Mouse (Mus musculus): ENCODE measurements around the gene Micu1. TPM values are rescaled to one million over a fixed set of nuclear protein-coding genes. Genes with fewer than 3 reads are reported as not detected.
A peak's percentile ranks its signal among the peaks of the same experiment; 100 is the strongest.

Micu1 gene
- polyA plus RNA-seq, 1 experiment: 74.1 TPM

DNA sequence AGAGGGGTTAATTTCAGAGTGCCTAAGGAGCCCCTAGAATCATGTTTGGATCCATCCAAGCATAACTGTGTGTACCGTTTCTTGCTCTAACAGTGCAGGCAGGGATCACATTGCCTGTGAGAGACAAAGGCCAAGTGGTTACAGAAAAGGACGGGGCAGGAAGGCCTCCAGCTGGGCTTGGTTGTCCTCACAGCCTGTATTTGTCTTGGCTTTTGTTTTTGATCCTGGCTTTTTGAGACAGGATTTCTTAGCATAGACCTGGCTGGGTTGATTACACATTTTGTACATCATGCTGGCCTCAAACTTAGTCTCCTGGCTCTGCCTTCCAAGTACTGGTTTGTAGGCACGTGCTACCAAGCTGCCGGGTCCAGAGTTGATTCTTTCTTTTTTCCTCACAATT is 93.6 kb downstream of the Micu1 start:
- TF ChIP-seq POLR2A (IDR thresholded peaks at IDR 0.05; ENCODE audit: low read depth, low read length): no peak
- no peak for TF ChIP-seq CTCF (IDR thresholded peaks at IDR 0.05; ENCODE audit: borderline replicate concordance, insufficient read depth, low read length)
- peaks cover 11% of the 10 kb centered on the region for H3K4me1 ChIP-seq (ENCODE audit: control insufficient read depth, insufficient read depth, low read length)
- H3K27ac ChIP-seq (ENCODE audit: insufficient read depth, low read length): no peak overlapping the region
- no peak overlapping the region for H3K4me3 ChIP-seq (ENCODE audit: insufficient read depth, low read length)

GRCm38 (mm10) chr10:59798371-59798770 is 96.1 kb downstream of the Micu1 start:
- H3K4me1 ChIP-seq (ENCODE audit: control insufficient read depth, insufficient read depth, low read length): peaks cover 11% of the 10 kb centered on the region
- H3K4me3 ChIP-seq (ENCODE audit: insufficient read depth, low read length): no peak overlapping the region
- H3K27ac ChIP-seq (ENCODE audit: insufficient read depth, low read length): no peak overlapping the region
- no peak for TF ChIP-seq CTCF (IDR thresholded peaks at IDR 0.05; ENCODE audit: borderline replicate concordance, insufficient read depth, low read length)
- no peak for TF ChIP-seq POLR2A (IDR thresholded peaks at IDR 0.05; ENCODE audit: low read depth, low read length)

GRCm38 (mm10) chr10:59799303-59800044 is 97.2 kb downstream of the Micu1 start:
- Histone ChIP-seq H3K4me1 (ENCODE audit: control insufficient read depth, insufficient read depth, low read length) (peaks cover 11% of the 10 kb centered on the region), H3K4me3 (ENCODE audit: insufficient read depth, low read length) (no peak overlapping the region), H3K27ac (ENCODE audit: insufficient read depth, low read length) (peak overlapping the region; percentile 48; the same call in 1 of the 2 replicates)
- no peak for TF ChIP-seq CTCF (IDR thresholded peaks at IDR 0.05; ENCODE audit: borderline replicate concordance, insufficient read depth, low read length)
- TF ChIP-seq POLR2A (IDR thresholded peaks at IDR 0.05; ENCODE audit: low read depth, low read length): no peak

GRCm38 (mm10) chr10:59800159-59800558 is 97.9 kb downstream of the Micu1 start:
- no peak overlapping the region for H3K27ac ChIP-seq (ENCODE audit: insufficient read depth, low read length)
- TF ChIP-seq CTCF (IDR thresholded peaks at IDR 0.05; ENCODE audit: borderline replicate concordance, insufficient read depth, low read length): no peak
- TF ChIP-seq POLR2A (IDR thresholded peaks at IDR 0.05; ENCODE audit: low read depth, low read length): no peak
- no peak overlapping the region for H3K4me3 ChIP-seq (ENCODE audit: insufficient read depth, low read length)
- peaks cover 11% of the 10 kb centered on the region for H3K4me1 ChIP-seq (ENCODE audit: control insufficient read depth, insufficient read depth, low read length)

GRCm38 (mm10) chr10:59800826-59801501 is 98.7 kb downstream of the Micu1 start:
- H3K4me1 ChIP-seq (ENCODE audit: control insufficient read depth, insufficient read depth, low read length): peaks cover 11% of the 10 kb centered on the region
- no peak overlapping the region for H3K27ac ChIP-seq (ENCODE audit: insufficient read depth, low read length)

DNA sequence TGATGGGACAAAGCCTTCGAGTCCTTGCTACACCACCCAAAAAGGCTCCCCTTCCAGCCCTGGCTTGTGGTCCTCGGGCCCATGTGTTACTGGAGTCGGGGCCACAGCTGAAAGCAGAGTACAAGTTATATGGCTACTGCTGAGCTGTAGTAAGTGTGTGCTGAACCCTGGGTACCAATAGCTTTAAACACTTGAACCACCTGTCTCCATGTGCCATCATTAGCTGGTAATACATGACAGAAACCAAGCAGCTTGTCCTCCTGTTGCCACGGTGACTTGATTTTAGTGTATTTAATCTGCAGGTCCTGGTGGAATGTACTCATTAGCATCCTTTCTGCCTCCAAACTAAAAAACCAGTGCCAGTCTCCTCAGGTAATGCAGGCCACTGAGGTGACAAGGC is 106.4 kb downstream of the Micu1 start:
- no peak for TF ChIP-seq CTCF (IDR thresholded peaks at IDR 0.05; ENCODE audit: borderline replicate concordance, insufficient read depth, low read length)
- TF ChIP-seq POLR2A (IDR thresholded peaks at IDR 0.05; ENCODE audit: low read depth, low read length): no peak

More at GRCm38 (mm10) chr10:59800826-59801501, 98.7 kb downstream of the Micu1 start:
- no peak overlapping the region for H3K4me3 ChIP-seq (ENCODE audit: insufficient read depth, low read length)
- TF ChIP-seq CTCF (IDR thresholded peaks at IDR 0.05; ENCODE audit: borderline replicate concordance, insufficient read depth, low read length): no peak
- no peak for TF ChIP-seq POLR2A (IDR thresholded peaks at IDR 0.05; ENCODE audit: low read depth, low read length)

GRCm38 (mm10) chr10:59809991-59810574 is 107.8 kb downstream of the Micu1 start:
- no peak overlapping the region for H3K4me3 ChIP-seq (ENCODE audit: insufficient read depth, low read length)
- no peak overlapping the region for H3K27ac ChIP-seq (ENCODE audit: insufficient read depth, low read length)
- TF ChIP-seq POLR2A (IDR thresholded peaks at IDR 0.05; ENCODE audit: low read depth, low read length): no peak
- no peak for TF ChIP-seq CTCF (IDR thresholded peaks at IDR 0.05; ENCODE audit: borderline replicate concordance, insufficient read depth, low read length)
- H3K4me1 ChIP-seq (ENCODE audit: control insufficient read depth, insufficient read depth, low read length): no peaks in the 10 kb centered on the region

More for the DNA sequence above, 106.4 kb downstream of the Micu1 start:
- Histone ChIP-seq H3K4me3 (ENCODE audit: insufficient read depth, low read length) (no peak overlapping the region), H3K27ac (ENCODE audit: insufficient read depth, low read length) (no peak overlapping the region), H3K4me1 (ENCODE audit: control insufficient read depth, insufficient read depth, low read length) (no peaks in the 10 kb centered on the region)

DNA sequence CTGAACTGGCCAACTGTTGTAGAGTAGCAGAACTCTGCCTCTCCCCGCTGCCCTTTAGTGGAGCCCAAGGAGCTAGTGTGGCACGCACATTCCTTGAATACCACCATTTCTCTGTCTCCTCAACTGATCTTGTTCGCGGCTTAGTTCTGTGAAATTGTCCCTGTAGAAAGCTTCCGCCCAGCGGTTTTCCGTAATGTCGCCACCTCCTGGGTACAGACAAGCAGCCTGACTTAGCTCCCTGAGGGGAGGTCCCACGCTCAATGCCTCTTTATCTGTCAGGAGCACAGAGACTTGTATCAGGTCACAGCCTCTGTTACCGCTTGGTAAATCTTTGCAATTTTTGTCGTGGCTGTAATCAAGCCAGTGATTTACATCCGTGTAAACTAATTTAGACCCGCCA is 110.7 kb downstream of the Micu1 start:
- no peak overlapping the region for H3K27ac ChIP-seq (ENCODE audit: insufficient read depth, low read length)
- H3K4me1 ChIP-seq (ENCODE audit: control insufficient read depth, insufficient read depth, low read length): no peaks in the 10 kb centered on the region
- no peak overlapping the region for H3K4me3 ChIP-seq (ENCODE audit: insufficient read depth, low read length)
- TF ChIP-seq POLR2A (IDR thresholded peaks at IDR 0.05; ENCODE audit: low read depth, low read length) (no peak), CTCF (IDR thresholded peaks at IDR 0.05; ENCODE audit: borderline replicate concordance, insufficient read depth, low read length) (peak; percentile 12; the same call in 1 of the 2 replicates)

DNA sequence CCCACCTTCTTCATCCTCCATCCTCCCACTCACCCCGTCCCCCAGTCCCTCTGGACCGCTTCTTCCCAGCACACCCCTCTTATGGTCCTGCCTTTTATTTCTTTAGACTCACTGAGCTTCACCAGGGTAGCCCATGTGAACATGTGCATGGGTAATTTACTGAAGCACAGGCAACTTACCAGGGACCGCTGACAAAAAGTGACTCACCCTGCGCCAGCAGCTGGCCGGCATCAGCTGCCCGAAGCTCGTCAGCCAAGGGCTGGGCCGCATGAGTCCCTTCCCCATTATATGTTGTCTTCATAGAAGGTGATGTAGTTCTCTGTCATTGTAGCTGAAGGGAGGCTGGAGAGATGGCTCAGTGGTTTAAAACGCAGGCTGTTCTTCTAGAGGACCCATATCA is 111.5 kb downstream of the Micu1 start:
- H3K4me1 ChIP-seq (ENCODE audit: control insufficient read depth, insufficient read depth, low read length): no peaks in the 10 kb centered on the region
- no peak overlapping the region for H3K27ac ChIP-seq (ENCODE audit: insufficient read depth, low read length)
- TF ChIP-seq CTCF (IDR thresholded peaks at IDR 0.05; ENCODE audit: borderline replicate concordance, insufficient read depth, low read length) (no peak), POLR2A (IDR thresholded peaks at IDR 0.05; ENCODE audit: low read depth, low read length) (no peak)
- no peak overlapping the region for H3K4me3 ChIP-seq (ENCODE audit: insufficient read depth, low read length)
